Mouse (Mus musculus): ENCODE measurements at regions not wholly inside any gene's neighbourhood (a gene's known extent, or its start where the extent isn't known, plus 50 kb on each side); places are given as distances from the start of the nearest gene placed in this dataset.

- DNase-seq (ENCODE audit: low read depth, low spot score), result no peak
- H3K27me3 ChIP-seq (ENCODE audit: control insufficient read depth in 1 of 2, insufficient read depth in 2 of 2, low read length in 2 of 2), result no peaks in the 10 kb centered on the region; a peak in 1 of 4 replicates
- no peaks in the 10 kb centered on the region for H3K79me2 ChIP-seq (ENCODE audit: control insufficient read depth, insufficient read depth, low read length, poor library complexity)
- H3K4me1 ChIP-seq (ENCODE audit: control insufficient read depth in 1 of 2, insufficient read depth in 2 of 2, low read length in 2 of 2), result no peaks in the 10 kb centered on the region
- H3K9me3 ChIP-seq (replicated peaks; ENCODE audit: insufficient read depth, low read length), result no peaks in the 10 kb centered on the region
- H3K27ac ChIP-seq (ENCODE audit: control insufficient read depth, low read depth, low read length), result no peak overlapping the region
- H3K36me3 ChIP-seq (ENCODE audit: control insufficient read depth in 1 of 2, insufficient read depth in 2 of 2, low read length in 2 of 2), result no peaks in the 10 kb centered on the region
- no peak overlapping the region for H3K4me3 ChIP-seq (ENCODE audit: control insufficient read depth in 1 of 2, insufficient read depth in 1 of 2, low read depth in 2 of 2, low read length in 2 of 2)
- TF ChIP-seq ELF1 (IDR thresholded peaks at IDR 0.05; ENCODE audit: low read depth, low read length), result no peak
- TF ChIP-seq SIN3A (IDR thresholded peaks at IDR 0.05; ENCODE audit: low read length), result no peak
- no peak for TF ChIP-seq MAZ (IDR thresholded peaks at IDR 0.05; ENCODE audit: low read depth, low read length)
- TF ChIP-seq POLR2A (IDR thresholded peaks at IDR 0.05; ENCODE audit: control insufficient read depth in 1 of 2, insufficient read depth in 1 of 2, low read depth in 1 of 2, low read length in 2 of 2, poor library complexity in 1 of 2), result no peak
- no peak for TF ChIP-seq RCOR1 (IDR thresholded peaks at IDR 0.05; ENCODE audit: low read depth, low read length)
- no peak for TF ChIP-seq JUND (IDR thresholded peaks at IDR 0.05; ENCODE audit: low read depth, low read length)
- no peak for TF ChIP-seq USF1 (IDR thresholded peaks at IDR 0.05; ENCODE audit: low read depth, low read length)
- no peak for TF ChIP-seq SMC3 (IDR thresholded peaks at IDR 0.05; ENCODE audit: low read depth, low read length)
- TF ChIP-seq BHLHE40 (IDR thresholded peaks at IDR 0.05; ENCODE audit: borderline replicate concordance, low read depth, low read length), result no peak
- TF ChIP-seq TAL1 (IDR thresholded peaks at IDR 0.05; ENCODE audit: low read length), result no peak
- no peak overlapping the region for H3K9ac ChIP-seq (ENCODE audit: control insufficient read depth, low read depth, low read length, poor library complexity, severe bottlenecking)
Measured at GRCm38 (mm10) chr14:73878267-73878666, 217.2 kb downstream of the Gm21750 start.

GRCm38 (mm10) chr14:73878866-73879419 is 217.9 kb downstream of the Gm21750 start:
- no peaks in the 10 kb centered on the region for H3K79me2 ChIP-seq (ENCODE audit: control insufficient read depth, insufficient read depth, low read length, poor library complexity)
- no peak overlapping the region for H3K27ac ChIP-seq (ENCODE audit: control insufficient read depth, low read depth, low read length)
- no peak overlapping the region for H3K4me3 ChIP-seq (ENCODE audit: control insufficient read depth in 1 of 2, insufficient read depth in 1 of 2, low read depth in 2 of 2, low read length in 2 of 2)
- TF ChIP-seq ZC3H11A (IDR thresholded peaks at IDR 0.05; ENCODE audit: low read depth, low read length) (no peak), GABPA (IDR thresholded peaks at IDR 0.05; ENCODE audit: low read depth, low read length) (no peak), TCF12 (IDR thresholded peaks at IDR 0.05; ENCODE audit: low read depth, low read length) (no peak), UBTF (IDR thresholded peaks at IDR 0.05; ENCODE audit: borderline replicate concordance, insufficient read depth, low read depth, low read length) (no peak), SIN3A (IDR thresholded peaks at IDR 0.05; ENCODE audit: low read length) (no peak), EP300 (IDR thresholded peaks at IDR 0.05; ENCODE audit: low read depth in 1 of 2, low read length in 2 of 2) (no peak), USF1 (IDR thresholded peaks at IDR 0.05; ENCODE audit: low read depth, low read length) (no peak), MAFK (IDR thresholded peaks at IDR 0.05; ENCODE audit: borderline replicate concordance, low read depth, low read length) (no peak), E2F4 (IDR thresholded peaks at IDR 0.05; ENCODE audit: borderline replicate concordance, low read depth, low read length) (no peak), POLR2A (IDR thresholded peaks at IDR 0.05; ENCODE audit: control insufficient read depth in 1 of 2, insufficient read depth in 1 of 2, low read depth in 1 of 2, low read length in 2 of 2, poor library complexity in 1 of 2) (no peak), USF2 (IDR thresholded peaks at IDR 0.05; ENCODE audit: borderline replicate concordance in 1 of 2, insufficient read depth in 1 of 2, low read depth in 1 of 2, low read length in 2 of 2) (no peak), ZNF384 (IDR thresholded peaks at IDR 0.05; ENCODE audit: low read depth, low read length) (no peak), CTCF (IDR thresholded peaks at IDR 0.05 in 2 of 3, conservative IDR thresholded peaks at IDR 0.05 in 1 of 3; ENCODE audit: control insufficient read depth in 1 of 3, insufficient read depth in 1 of 3, low read depth in 2 of 3, low read length in 3 of 3, poor library complexity in 1 of 3, severe bottlenecking in 1 of 3) (no peak)
- no peaks in the 10 kb centered on the region; a peak in 1 of 4 replicates for H3K27me3 ChIP-seq (ENCODE audit: control insufficient read depth in 1 of 2, insufficient read depth in 2 of 2, low read length in 2 of 2)
- DNase-seq (ENCODE audit: low read depth, low spot score), result no peak
- no peaks in the 10 kb centered on the region for H3K9me3 ChIP-seq (replicated peaks; ENCODE audit: insufficient read depth, low read length)
- no peaks in the 10 kb centered on the region for H3K36me3 ChIP-seq (ENCODE audit: control insufficient read depth in 1 of 2, insufficient read depth in 2 of 2, low read length in 2 of 2)
- H3K9ac ChIP-seq (ENCODE audit: control insufficient read depth, low read depth, low read length, poor library complexity, severe bottlenecking), result no peak overlapping the region
- H3K4me1 ChIP-seq (ENCODE audit: control insufficient read depth in 1 of 2, insufficient read depth in 2 of 2, low read length in 2 of 2), result no peaks in the 10 kb centered on the region

All from MEL (cell line).